8 mouse cellular contexts compared by ENCODE assay signal in the genomic region with DNA sequence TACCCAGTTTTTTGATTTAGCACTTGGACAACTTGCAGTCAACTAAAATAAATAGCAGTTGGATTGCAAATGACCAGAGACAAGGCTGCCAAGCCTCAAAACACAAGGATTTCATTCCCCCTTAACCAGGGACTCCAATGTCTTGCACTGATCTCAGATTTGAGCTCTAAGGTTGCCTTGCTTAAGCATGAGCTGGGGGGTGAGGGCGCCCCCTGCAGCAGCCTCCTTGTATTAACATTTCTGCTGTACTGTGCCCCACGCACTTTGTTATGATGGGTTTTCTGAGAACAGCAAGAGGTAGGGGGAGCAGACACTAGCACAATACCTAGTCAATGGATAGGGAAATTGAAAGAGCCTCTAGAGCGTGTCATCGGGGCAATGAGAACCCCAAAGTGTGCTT.
DNase-seq lines count a peak whose midpoint lies in the region; ATAC-seq and TF ChIP-seq lines count a peak whose summit lies in the region.

No protein-coding gene starts in this region.

- H3K9ac ChIP-seq in kidney, embryonic 14.5 days (ENCODE audit: low read depth, low read length) = no peak overlapping the region
- no peak overlapping the region for H3K9ac ChIP-seq in ES-Bruce4 (ENCODE audit: low read depth, poor library complexity, severe bottlenecking)

- H3K36me3 ChIP-seq in kidney, embryonic 14.5 days (ENCODE audit: control insufficient read depth, insufficient read depth, low read length) = no peaks in the 10 kb centered on the region
- H3K36me3 ChIP-seq in ES-Bruce4 (ENCODE audit: control insufficient read depth, insufficient read depth, low read length, poor library complexity, severe bottlenecking) = no peaks in the 10 kb centered on the region

- TF ChIP-seq CTCF in ES-Bruce4 (IDR thresholded peaks at IDR 0.05; ENCODE audit: low read depth, low read length) = peak; percentile 50

- H3K27ac ChIP-seq in kidney, embryonic 14.5 days (ENCODE audit: low read depth, low read length) = no peak overlapping the region
- no peak overlapping the region for H3K27ac ChIP-seq in ES-Bruce4 (ENCODE audit: insufficient read depth, low read length)

- TF ChIP-seq POLR2A in ES-Bruce4 (IDR thresholded peaks at IDR 0.05; ENCODE audit: insufficient read depth, low read length) = no peak

- intact Hi-C loops in heart, postnatal 10 days (cut with DNase I) = no loop called here

- no peak for ATAC-seq in kidney, embryonic 14.5 days (ENCODE audit: low FRiP score, low TSS enrichment)

- no peaks in the 10 kb centered on the region for H3K27me3 ChIP-seq in kidney, embryonic 14.5 days (ENCODE audit: control insufficient read depth, insufficient read depth, low read length)
- H3K27me3 ChIP-seq in ES-Bruce4 (ENCODE audit: control insufficient read depth, insufficient read depth, low read length, poor library complexity, severe bottlenecking) = no peaks in the 10 kb centered on the region

- no peaks in the 10 kb centered on the region for H3K9me3 ChIP-seq in kidney, embryonic 14.5 days (ENCODE audit: control insufficient read depth, low read length)
- no peaks in the 10 kb centered on the region for H3K9me3 ChIP-seq in ES-Bruce4 (replicated peaks; ENCODE audit: control insufficient read depth, insufficient read depth, low read length, poor library complexity, severe bottlenecking)

- no peak for TF ChIP-seq EP300 in ES-Bruce4 (IDR thresholded peaks at IDR 0.05; ENCODE audit: insufficient read depth, low read depth, low read length)

- WGBS in kidney, embryonic 14.5 days = 59% methylated on average over 4 of the region's 4 CpGs

- peak; percentile 10 for DNase-seq in kidney, adult 18-20 months
- peak; percentile 28 for DNase-seq in 416B (ENCODE audit: low read depth)
- DNase-seq in forelimb bud, embryonic 11.5 days (ENCODE audit: low read depth, low spot score) = peak; percentile 10
- peak; percentile 48 for DNase-seq in testis, postnatal 10 days (ENCODE audit: low spot score)
- no peak for DNase-seq in right cerebral cortex, adult 2 months (ENCODE audit: low spot score in 2 of 2)
- DNase-seq in heart, postnatal 10 days = no peak

- H3K4me3 ChIP-seq in kidney, embryonic 14.5 days (ENCODE audit: low read length) = no peak overlapping the region
- no peak overlapping the region for H3K4me3 ChIP-seq in ES-Bruce4 (ENCODE audit: low read depth, low read length)

- H3K4me1 ChIP-seq in kidney, embryonic 14.5 days (ENCODE audit: control insufficient read depth, insufficient read depth, low read length) = no peaks in the 10 kb centered on the region
- no peaks in the 10 kb centered on the region for H3K4me1 ChIP-seq in ES-Bruce4 (ENCODE audit: control insufficient read depth, insufficient read depth, low read length)

- H3K4me2 ChIP-seq in kidney, embryonic 14.5 days (replicated peaks; ENCODE audit: low read depth, low read length) = no peak overlapping the region

Comparison
In these comparisons a context has a peak if more than half of its experiments do, and no peak if none do; other contexts are left out.
1. DNase-seq: peak in kidney, adult 18-20 months (single experiment), 416B (single experiment), forelimb bud, embryonic 11.5 days (single experiment) and testis, postnatal 10 days (single experiment); none in right cerebral cortex, adult 2 months (0 of 2) and heart, postnatal 10 days (0 of 2).